Mouse (Mus musculus): ENCODE measurements around the gene Olfr743.

- TF ChIP-seq POLR2A (IDR thresholded peaks at IDR 0.05; ENCODE audit: extremely low read depth, insufficient read depth, low read length) (no peak), CTCF (IDR thresholded peaks at IDR 0.05; ENCODE audit: low read depth, low read length) (no peak)
Measured at GRCm38 (mm10) chr14:50472438-50472837, 49.2 kb upstream of the Olfr743 start, which contains the start of gene Olfr741.

All from liver, adult 2 months (tissue).